Mouse (Mus musculus) spleen, postnatal 14 days (tissue): ENCODE measurements around the gene Gabarap.

Experiments used
- DNase-seq, 2 experiments: peaks; one replicate each; pipeline ENCODE4 v3.0.0; 2021 to 2022; ENCODE audit warnings: low spot score in 2 of 2

Gabarap gene

GRCm38 (mm10) chr11:70020731-70021263, 29.9 kb downstream of the Gabarap start:
- DNase-seq, result peak; percentile 31 to 52

GRCm38 (mm10) chr11:70021264-70022132, 30.6 kb downstream of the Gabarap start:
- peak; percentile 86 to 91 for DNase-seq

- DNase-seq, result no peak
Measured at GRCm38 (mm10) chr11:70023481-70024150, 32.7 kb downstream of the Gabarap start.

- DNase-seq, result no peak
Measured at GRCm38 (mm10) chr11:70024151-70024514, 33.2 kb downstream of the Gabarap start.

- DNase-seq, result no peak
Measured at GRCm38 (mm10) chr11:70026689-70027088, 35.7 kb downstream of the Gabarap start.

GRCm38 (mm10) chr11:70027397-70027796, 36.5 kb downstream of the Gabarap start:
- DNase-seq, result no peak

- no peak for DNase-seq
Measured at GRCm38 (mm10) chr11:70028401-70029129, 37.6 kb downstream of the Gabarap start.

- peak in 1 of 2 experiments; percentile 54 for DNase-seq
Measured at GRCm38 (mm10) chr11:70029130-70029801, 38.3 kb downstream of the Gabarap start.

- no peak for DNase-seq
Measured at GRCm38 (mm10) chr11:70029829-70030550, 39.0 kb downstream of the Gabarap start.

GRCm38 (mm10) chr11:70030651-70031320, 39.8 kb downstream of the Gabarap start:
- no peak for DNase-seq

GRCm38 (mm10) chr11:70031321-70031670, 40.4 kb downstream of the Gabarap start:
- DNase-seq, result no peak

GRCm38 (mm10) chr11:70038174-70038573, 47.2 kb downstream of the Gabarap start:
- DNase-seq, result no peak

GRCm38 (mm10) chr11:70039631-70040030, 48.7 kb downstream of the Gabarap start:
- no peak for DNase-seq

- DNase-seq, result no peak
Measured at GRCm38 (mm10) chr11:70040184-70040583, 49.2 kb downstream of the Gabarap start.

- DNase-seq, result no peak
Measured at GRCm38 (mm10) chr11:70042309-70043085, 51.6 kb downstream of the Gabarap start.

GRCm38 (mm10) chr11:70043665-70044064, 52.7 kb downstream of the Gabarap start:
- DNase-seq, result no peak
